Mouse (Mus musculus): Measurements from ENCODE around the gene Fosl2. TPM values are rescaled to one million over a fixed set of nuclear protein-coding genes. Genes with fewer than 3 reads are reported as not detected.

Fosl2 gene
- polyA plus RNA-seq, 2 experiments = 0.37 to 0.73 TPM

- ATAC-seq (ENCODE audit: insufficient read depth) = no peak
Measured at GRCm38 (mm10) chr5:32106473-32107140, 29.0 kb upstream of the Fosl2 start.

GRCm38 (mm10) chr5:32110651-32111050 is 24.9 kb upstream of the Fosl2 start:
- Histone ChIP-seq H3K9ac (replicated peaks) (no peak overlapping the region), H3K27me3 (ENCODE audit: control insufficient read depth, insufficient read depth, low read length) (no peaks in the 10 kb centered on the region), H3K4me1 (replicated peaks; ENCODE audit: control insufficient read depth in 2 of 2, insufficient read depth in 2 of 2, low read length in 1 of 2) (peaks cover 0 to 10% of the 10 kb centered on the region in 2 experiments; a peak in 1 of 4 replicates), H3K4me2 (ENCODE audit: low read depth) (no peak overlapping the region), H3K27ac (no peak overlapping the region), H3K4me3 (ENCODE audit: insufficient read depth in 1 of 2, low read depth in 2 of 2, low read length in 2 of 2) (no peak overlapping the region), H3K36me3 (replicated peaks; ENCODE audit: control insufficient read depth, insufficient read depth, low read depth) (no peaks in the 10 kb centered on the region), H3K9me3 (ENCODE audit: control insufficient read depth, low read length) (no peaks in the 10 kb centered on the region)
- WGBS (ENCODE audit: insufficient replicate concordance) = 16% methylated on average over 4 of the region's 4 CpGs
- no peak for ATAC-seq (ENCODE audit: insufficient read depth)
- DNase-seq (ENCODE audit: low read depth in 3 of 3, low spot score in 3 of 3) = no peak
- no peak for TF ChIP-seq EP300 (IDR thresholded peaks at IDR 0.05; ENCODE audit: low read depth)
- no peak for TF ChIP-seq CTCF (IDR thresholded peaks at IDR 0.05; ENCODE audit: low read depth)

More at GRCm38 (mm10) chr5:32106473-32107140, 29.0 kb upstream of the Fosl2 start:
- TF ChIP-seq EP300 (IDR thresholded peaks at IDR 0.05; ENCODE audit: low read depth) (no peak), CTCF (IDR thresholded peaks at IDR 0.05; ENCODE audit: low read depth) (no peak)
- Histone ChIP-seq H3K36me3 (replicated peaks; ENCODE audit: control insufficient read depth, insufficient read depth, low read depth) (no peaks in the 10 kb centered on the region), H3K27me3 (ENCODE audit: control insufficient read depth, insufficient read depth, low read length) (no peaks in the 10 kb centered on the region), H3K4me2 (ENCODE audit: low read depth) (no peak overlapping the region), H3K4me3 (ENCODE audit: insufficient read depth in 1 of 2, low read depth in 2 of 2, low read length in 2 of 2) (no peak overlapping the region), H3K27ac (no peak overlapping the region), H3K9ac (replicated peaks) (no peak overlapping the region), H3K4me1 (replicated peaks; ENCODE audit: control insufficient read depth in 2 of 2, insufficient read depth in 2 of 2, low read length in 1 of 2) (0 out of 4 replicates have a peak, but pooled peaks cover 0 to 1% of the 10 kb centered on the region in 2 experiments), H3K9me3 (ENCODE audit: control insufficient read depth, low read length) (no peaks in the 10 kb centered on the region)
- WGBS (ENCODE audit: insufficient replicate concordance) = 67% methylated on average over 5 of the region's 5 CpGs
- DNase-seq (ENCODE audit: low read depth in 3 of 3, low spot score in 3 of 3) = no peak

- Histone ChIP-seq H3K27ac (no peak overlapping the region), H3K9me3 (ENCODE audit: control insufficient read depth, low read length) (no peaks in the 10 kb centered on the region)
- WGBS (ENCODE audit: insufficient replicate concordance) = 19% methylated on average over 7 of the region's 7 CpGs
Measured at GRCm38 (mm10) chr5:32112206-32112916, 23.2 kb upstream of the Fosl2 start.

GRCm38 (mm10) chr5:32120901-32121376 is 14.7 kb upstream of the Fosl2 start:
- Histone ChIP-seq H3K9me3 (ENCODE audit: control insufficient read depth, low read length) (no peaks in the 10 kb centered on the region), H3K4me3 (ENCODE audit: insufficient read depth in 1 of 2, low read depth in 2 of 2, low read length in 2 of 2) (no peak overlapping the region), H3K27me3 (ENCODE audit: control insufficient read depth, insufficient read depth, low read length) (no peaks in the 10 kb centered on the region; the same call in 1 of the 2 replicates), H3K4me1 (replicated peaks; ENCODE audit: control insufficient read depth in 2 of 2, insufficient read depth in 2 of 2, low read length in 1 of 2) (0 out of 4 replicates have a peak, but pooled peaks cover 0 to 4% of the 10 kb centered on the region in 2 experiments), H3K9ac (replicated peaks) (no peak overlapping the region), H3K27ac (no peak overlapping the region), H3K36me3 (replicated peaks; ENCODE audit: control insufficient read depth, insufficient read depth, low read depth) (no peaks in the 10 kb centered on the region), H3K4me2 (ENCODE audit: low read depth) (no peak overlapping the region)
- no peak for TF ChIP-seq EP300 (IDR thresholded peaks at IDR 0.05; ENCODE audit: low read depth)
- no peak for TF ChIP-seq CTCF (IDR thresholded peaks at IDR 0.05; ENCODE audit: low read depth)
- WGBS (ENCODE audit: insufficient replicate concordance) = 51% methylated on average over 11 of the region's 11 CpGs
- DNase-seq (ENCODE audit: low read depth in 3 of 3, low spot score in 3 of 3) = no peak
- ATAC-seq (ENCODE audit: insufficient read depth) = no peak

More at GRCm38 (mm10) chr5:32112206-32112916, 23.2 kb upstream of the Fosl2 start:
- Histone ChIP-seq H3K36me3 (replicated peaks; ENCODE audit: control insufficient read depth, insufficient read depth, low read depth) (no peaks in the 10 kb centered on the region), H3K4me3 (ENCODE audit: insufficient read depth in 1 of 2, low read depth in 2 of 2, low read length in 2 of 2) (no peak overlapping the region), H3K27me3 (ENCODE audit: control insufficient read depth, insufficient read depth, low read length) (no peaks in the 10 kb centered on the region), H3K4me1 (replicated peaks; ENCODE audit: control insufficient read depth in 2 of 2, insufficient read depth in 2 of 2, low read length in 1 of 2) (peaks cover 0 to 10% of the 10 kb centered on the region in 2 experiments; a peak in 1 of 4 replicates), H3K4me2 (ENCODE audit: low read depth) (no peak overlapping the region), H3K9ac (replicated peaks) (no peak overlapping the region)
- DNase-seq (ENCODE audit: low read depth in 3 of 3, low spot score in 3 of 3) = no peak
- TF ChIP-seq EP300 (IDR thresholded peaks at IDR 0.05; ENCODE audit: low read depth) (no peak), CTCF (IDR thresholded peaks at IDR 0.05; ENCODE audit: low read depth) (no peak)
- ATAC-seq (ENCODE audit: insufficient read depth) = no peak

- no peaks in the 10 kb centered on the region for H3K9me3 ChIP-seq (ENCODE audit: control insufficient read depth, low read length)
- no peak overlapping the region for H3K4me3 ChIP-seq (ENCODE audit: insufficient read depth in 1 of 2, low read depth in 2 of 2, low read length in 2 of 2)
- WGBS (ENCODE audit: insufficient replicate concordance) = 50% methylated on average over 6 of the region's 6 CpGs
- no peaks in the 10 kb centered on the region for H3K36me3 ChIP-seq (replicated peaks; ENCODE audit: control insufficient read depth, insufficient read depth, low read depth)
- H3K9ac ChIP-seq (replicated peaks) = no peak overlapping the region
- H3K27ac ChIP-seq = no peak overlapping the region
- no peak for ATAC-seq (ENCODE audit: insufficient read depth)
- TF ChIP-seq EP300 (IDR thresholded peaks at IDR 0.05; ENCODE audit: low read depth) = no peak
- TF ChIP-seq CTCF (IDR thresholded peaks at IDR 0.05; ENCODE audit: low read depth) = no peak
- H3K4me2 ChIP-seq (ENCODE audit: low read depth) = no peak overlapping the region
- H3K4me1 ChIP-seq (replicated peaks; ENCODE audit: control insufficient read depth in 2 of 2, insufficient read depth in 2 of 2, low read length in 1 of 2) = 0 out of 4 replicates have a peak, but pooled peaks cover 0 to 4% of the 10 kb centered on the region in 2 experiments
- H3K27me3 ChIP-seq (ENCODE audit: control insufficient read depth, insufficient read depth, low read length) = no peaks in the 10 kb centered on the region; the same call in 1 of the 2 replicates
- no peak for DNase-seq (ENCODE audit: low read depth in 3 of 3, low spot score in 3 of 3)
Measured at GRCm38 (mm10) chr5:32121936-32122335, 13.7 kb upstream of the Fosl2 start.
